Mouse (Mus musculus): ENCODE results near the gene Batf. TPM values are rescaled to one million over a fixed set of nuclear protein-coding genes. Genes with fewer than 3 reads are reported as not detected.

Batf gene
- polyA plus RNA-seq, 1 experiment, result 1.1 TPM

DNA sequence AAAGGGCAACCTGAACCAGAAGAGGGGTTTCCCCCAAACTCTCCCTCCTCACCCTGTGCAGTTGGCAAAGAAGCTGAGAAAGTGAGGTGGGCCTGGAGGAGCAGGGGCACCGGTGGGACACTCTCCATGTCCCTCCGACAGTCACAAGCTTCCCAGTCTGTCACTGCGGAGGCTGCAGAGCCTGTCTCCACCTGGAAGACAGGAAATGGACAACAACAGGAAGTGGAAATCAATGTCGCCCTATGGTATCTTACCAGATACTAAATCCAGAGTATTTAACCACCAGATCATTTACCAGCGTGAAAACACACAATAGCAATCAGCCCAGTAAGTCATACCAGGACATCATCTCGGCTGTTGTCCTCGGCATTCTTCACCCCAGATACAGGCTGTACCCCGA, 20.4 kb upstream of the Batf start:
- Histone ChIP-seq H3K27ac (ENCODE audit: control insufficient read depth, insufficient read depth, low read depth, low read length) (no peak overlapping the region), H3K4me1 (ENCODE audit: control insufficient read depth, insufficient read depth, low read length) (no peaks in the 10 kb centered on the region), H3K27me3 (ENCODE audit: control insufficient read depth, insufficient read depth, low read length) (no peaks in the 10 kb centered on the region), H3K4me3 (ENCODE audit: control insufficient read depth, low read depth, low read length) (no peak overlapping the region), H3K36me3 (ENCODE audit: control insufficient read depth, insufficient read depth, low read length) (no peaks in the 10 kb centered on the region)
- TF ChIP-seq POLR2A (IDR thresholded peaks at IDR 0.05; ENCODE audit: control insufficient read depth, low read depth, low read length), result no peak
- no peak for TF ChIP-seq CTCF (IDR thresholded peaks at IDR 0.05; ENCODE audit: control insufficient read depth, insufficient read depth, insufficient replicate concordance, low read depth, low read length)

DNA sequence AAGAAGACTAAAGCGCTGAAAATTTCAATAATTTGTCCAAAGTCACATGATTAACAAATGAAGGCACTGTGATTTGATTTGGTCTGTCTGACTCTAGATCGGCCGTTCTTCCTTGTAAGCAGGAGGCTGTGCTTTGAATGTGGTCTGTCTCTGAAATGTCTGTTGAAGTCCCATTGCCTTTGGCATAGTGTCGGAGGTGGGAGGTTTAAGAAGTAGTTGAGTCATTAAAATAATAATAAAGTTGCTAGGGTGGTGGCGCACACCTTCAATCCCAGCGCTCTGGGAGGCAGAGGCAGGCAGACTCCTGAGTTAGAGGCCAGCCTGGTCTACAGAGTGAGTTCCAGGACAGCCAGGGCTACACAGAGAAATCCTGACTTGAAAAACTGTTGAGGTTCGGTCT, 19.4 kb upstream of the Batf start:
- Histone ChIP-seq H3K27ac (ENCODE audit: control insufficient read depth, insufficient read depth, low read depth, low read length) (no peak overlapping the region), H3K4me1 (ENCODE audit: control insufficient read depth, insufficient read depth, low read length) (no peaks in the 10 kb centered on the region), H3K4me3 (ENCODE audit: control insufficient read depth, low read depth, low read length) (no peak overlapping the region), H3K27me3 (ENCODE audit: control insufficient read depth, insufficient read depth, low read length) (no peaks in the 10 kb centered on the region), H3K36me3 (ENCODE audit: control insufficient read depth, insufficient read depth, low read length) (no peaks in the 10 kb centered on the region)
- TF ChIP-seq POLR2A (IDR thresholded peaks at IDR 0.05; ENCODE audit: control insufficient read depth, low read depth, low read length), result no peak
- TF ChIP-seq CTCF (IDR thresholded peaks at IDR 0.05; ENCODE audit: control insufficient read depth, insufficient read depth, insufficient replicate concordance, low read depth, low read length), result no peak

DNA sequence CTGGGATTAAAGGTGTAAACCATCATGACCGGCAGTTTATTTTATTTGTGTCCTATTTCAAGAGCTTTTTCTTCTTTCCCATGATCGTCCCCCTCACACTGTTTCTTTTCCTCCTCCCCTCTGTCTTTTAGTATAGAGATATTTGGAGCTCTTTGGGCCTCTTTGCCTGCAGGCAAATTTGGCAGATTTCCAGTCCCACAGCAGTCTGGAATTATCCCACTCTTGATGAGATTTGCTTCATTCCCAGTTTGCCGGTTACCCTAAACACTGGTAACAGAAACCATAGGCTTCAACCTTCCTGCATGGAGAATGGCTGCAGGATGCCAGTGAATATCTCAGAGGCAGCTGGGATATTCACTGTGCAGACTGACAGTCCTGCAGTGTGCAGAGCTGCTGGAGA, 17.8 kb upstream of the Batf start:
- Histone ChIP-seq H3K4me3 (ENCODE audit: control insufficient read depth, low read depth, low read length) (no peak overlapping the region), H3K36me3 (ENCODE audit: control insufficient read depth, insufficient read depth, low read length) (no peaks in the 10 kb centered on the region), H3K27me3 (ENCODE audit: control insufficient read depth, insufficient read depth, low read length) (no peaks in the 10 kb centered on the region), H3K27ac (ENCODE audit: control insufficient read depth, insufficient read depth, low read depth, low read length) (no peak overlapping the region), H3K4me1 (ENCODE audit: control insufficient read depth, insufficient read depth, low read length) (no peaks in the 10 kb centered on the region)
- no peak for TF ChIP-seq CTCF (IDR thresholded peaks at IDR 0.05; ENCODE audit: control insufficient read depth, insufficient read depth, insufficient replicate concordance, low read depth, low read length)
- TF ChIP-seq POLR2A (IDR thresholded peaks at IDR 0.05; ENCODE audit: control insufficient read depth, low read depth, low read length), result no peak

DNA sequence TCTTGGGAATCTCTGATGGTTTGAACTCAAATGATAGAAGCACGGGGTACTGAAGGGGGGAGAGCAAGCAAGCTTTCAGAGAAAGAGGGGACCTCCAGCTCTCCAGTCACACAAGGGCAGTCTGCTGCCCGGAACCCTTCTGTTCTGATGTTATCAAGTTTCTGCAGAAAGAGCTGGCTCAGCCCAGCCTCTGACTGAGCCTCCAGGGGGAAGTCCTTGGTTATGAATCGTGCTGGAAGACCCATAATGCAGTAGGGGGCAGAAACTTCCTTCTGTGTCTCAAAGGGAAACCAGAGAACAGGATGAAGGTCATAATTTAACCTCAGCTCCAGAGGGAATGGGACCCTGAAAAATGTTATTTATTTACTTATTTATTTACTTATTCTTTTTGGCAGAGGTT, 16.4 kb upstream of the Batf start:
- no peak for TF ChIP-seq CTCF (IDR thresholded peaks at IDR 0.05; ENCODE audit: control insufficient read depth, insufficient read depth, insufficient replicate concordance, low read depth, low read length)
- TF ChIP-seq POLR2A (IDR thresholded peaks at IDR 0.05; ENCODE audit: control insufficient read depth, low read depth, low read length), result no peak
- H3K4me3 ChIP-seq (ENCODE audit: control insufficient read depth, low read depth, low read length), result no peak overlapping the region
- no peaks in the 10 kb centered on the region for H3K4me1 ChIP-seq (ENCODE audit: control insufficient read depth, insufficient read depth, low read length)
- no peaks in the 10 kb centered on the region for H3K36me3 ChIP-seq (ENCODE audit: control insufficient read depth, insufficient read depth, low read length)
- no peaks in the 10 kb centered on the region for H3K27me3 ChIP-seq (ENCODE audit: control insufficient read depth, insufficient read depth, low read length)
- H3K27ac ChIP-seq (ENCODE audit: control insufficient read depth, insufficient read depth, low read depth, low read length), result no peak overlapping the region

DNA sequence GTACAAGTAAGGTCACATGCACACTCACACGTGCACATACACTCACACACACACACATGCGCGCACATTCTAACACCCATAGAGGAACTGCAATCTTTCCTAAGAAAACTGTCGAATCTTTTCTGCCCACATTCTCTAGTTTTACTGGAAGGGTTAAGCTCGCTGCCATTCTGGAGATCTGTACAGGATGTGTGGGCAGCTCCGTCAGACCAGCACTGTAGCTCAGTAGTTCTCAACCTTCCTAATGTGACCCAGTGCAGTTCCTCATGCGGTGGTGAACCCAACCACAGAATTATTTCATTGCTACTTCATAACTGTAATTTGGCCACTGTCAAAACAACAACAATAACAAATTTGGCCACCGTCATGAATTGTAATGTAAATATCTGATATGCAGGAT, 12.6 kb upstream of the Batf start:
- no peaks in the 10 kb centered on the region for H3K4me1 ChIP-seq (ENCODE audit: control insufficient read depth, insufficient read depth, low read length)
- TF ChIP-seq POLR2A (IDR thresholded peaks at IDR 0.05; ENCODE audit: control insufficient read depth, low read depth, low read length) (no peak), CTCF (IDR thresholded peaks at IDR 0.05; ENCODE audit: control insufficient read depth, insufficient read depth, insufficient replicate concordance, low read depth, low read length) (no peak)

DNA sequence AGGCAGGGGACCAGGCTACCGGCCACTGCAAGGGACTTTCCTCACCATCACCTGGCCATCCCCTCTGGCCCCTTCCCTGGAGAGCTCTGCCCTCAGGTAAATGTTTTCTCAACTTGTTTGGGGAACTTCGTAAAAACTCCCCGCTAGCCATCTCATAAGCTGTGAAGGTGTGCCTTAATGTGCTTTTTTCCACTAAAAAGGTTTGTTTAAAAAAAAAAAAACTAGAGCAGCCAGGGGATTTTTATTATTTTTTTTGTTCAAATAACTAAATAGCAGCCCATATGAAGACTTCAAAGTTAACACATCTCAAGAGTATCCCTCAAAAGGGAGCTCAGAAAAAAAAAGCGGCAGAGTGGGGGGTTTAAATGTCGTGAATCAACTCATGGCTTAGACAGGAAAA, 7.4 kb upstream of the Batf start:
- Histone ChIP-seq H3K4me3 (ENCODE audit: control insufficient read depth, low read depth, low read length) (no peak overlapping the region), H3K4me1 (ENCODE audit: control insufficient read depth, insufficient read depth, low read length) (no peaks in the 10 kb centered on the region), H3K27ac (ENCODE audit: control insufficient read depth, insufficient read depth, low read depth, low read length) (no peak overlapping the region), H3K36me3 (ENCODE audit: control insufficient read depth, insufficient read depth, low read length) (no peaks in the 10 kb centered on the region), H3K27me3 (ENCODE audit: control insufficient read depth, insufficient read depth, low read length) (no peaks in the 10 kb centered on the region)
- TF ChIP-seq POLR2A (IDR thresholded peaks at IDR 0.05; ENCODE audit: control insufficient read depth, low read depth, low read length) (no peak), CTCF (IDR thresholded peaks at IDR 0.05; ENCODE audit: control insufficient read depth, insufficient read depth, insufficient replicate concordance, low read depth, low read length) (no peak)

More for the DNA sequence above, 12.6 kb upstream of the Batf start:
- H3K4me3 ChIP-seq (ENCODE audit: control insufficient read depth, low read depth, low read length), result no peak overlapping the region
- no peaks in the 10 kb centered on the region for H3K36me3 ChIP-seq (ENCODE audit: control insufficient read depth, insufficient read depth, low read length)
- H3K27ac ChIP-seq (ENCODE audit: control insufficient read depth, insufficient read depth, low read depth, low read length), result no peak overlapping the region
- H3K27me3 ChIP-seq (ENCODE audit: control insufficient read depth, insufficient read depth, low read length), result no peaks in the 10 kb centered on the region

DNA sequence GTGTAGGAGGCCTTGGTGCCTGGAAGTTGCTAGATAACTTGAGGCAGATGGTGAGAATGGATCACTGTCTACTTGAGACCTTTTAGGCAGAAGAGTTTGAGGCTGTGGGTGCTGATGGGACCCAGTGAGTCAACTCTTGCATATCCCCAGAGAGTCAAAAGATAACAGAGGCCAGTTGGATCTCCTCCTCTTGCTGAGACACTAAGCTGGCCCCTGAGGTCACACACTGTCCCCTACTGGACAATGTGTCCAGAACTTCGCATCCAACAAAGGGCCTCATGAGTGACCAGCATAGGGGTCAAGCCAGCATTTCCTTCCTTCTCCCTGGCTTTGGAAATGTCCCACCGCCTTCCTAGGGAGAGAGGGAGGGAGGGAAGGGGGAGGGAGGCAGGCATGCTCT, 6.7 kb upstream of the Batf start:
- TF ChIP-seq POLR2A (IDR thresholded peaks at IDR 0.05; ENCODE audit: control insufficient read depth, low read depth, low read length) (no peak), CTCF (IDR thresholded peaks at IDR 0.05; ENCODE audit: control insufficient read depth, insufficient read depth, insufficient replicate concordance, low read depth, low read length) (no peak)

DNA sequence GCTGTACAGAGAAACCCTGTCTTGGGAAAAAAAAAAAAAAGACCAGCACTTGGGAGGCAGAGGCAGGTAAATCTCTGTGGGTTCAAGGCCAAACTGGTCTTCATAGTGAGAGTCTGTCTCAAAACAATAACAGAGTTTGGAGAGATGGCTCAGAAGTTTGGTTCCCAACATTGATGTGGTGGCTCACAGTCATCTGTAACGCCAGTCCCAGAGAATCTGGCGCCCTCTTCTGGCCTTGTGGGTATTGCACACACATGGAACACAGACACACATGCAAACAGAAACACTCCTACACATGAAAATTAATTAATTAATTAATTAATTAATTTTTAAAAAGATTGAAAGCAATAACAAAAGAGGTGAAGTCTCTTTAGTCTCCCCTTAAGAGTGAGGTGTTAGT, 4.1 kb upstream of the Batf start:
- H3K36me3 ChIP-seq (ENCODE audit: control insufficient read depth, insufficient read depth, low read length), result no peaks in the 10 kb centered on the region
- H3K27me3 ChIP-seq (ENCODE audit: control insufficient read depth, insufficient read depth, low read length), result peaks cover 2% of the 10 kb centered on the region
- H3K4me1 ChIP-seq (ENCODE audit: control insufficient read depth, insufficient read depth, low read length), result peaks cover 6% of the 10 kb centered on the region
- no peak overlapping the region for H3K4me3 ChIP-seq (ENCODE audit: control insufficient read depth, low read depth, low read length)
- no peak overlapping the region for H3K27ac ChIP-seq (ENCODE audit: control insufficient read depth, insufficient read depth, low read depth, low read length)
- peak; percentile 66; the same call in 1 of the 2 replicates for TF ChIP-seq CTCF (IDR thresholded peaks at IDR 0.05; ENCODE audit: control insufficient read depth, insufficient read depth, insufficient replicate concordance, low read depth, low read length)
- no peak for TF ChIP-seq POLR2A (IDR thresholded peaks at IDR 0.05; ENCODE audit: control insufficient read depth, low read depth, low read length)

More for the DNA sequence above, 6.7 kb upstream of the Batf start:
- no peaks in the 10 kb centered on the region for H3K27me3 ChIP-seq (ENCODE audit: control insufficient read depth, insufficient read depth, low read length)
- no peak overlapping the region for H3K27ac ChIP-seq (ENCODE audit: control insufficient read depth, insufficient read depth, low read depth, low read length)
- no peaks in the 10 kb centered on the region for H3K4me1 ChIP-seq (ENCODE audit: control insufficient read depth, insufficient read depth, low read length)
- H3K4me3 ChIP-seq (ENCODE audit: control insufficient read depth, low read depth, low read length), result no peak overlapping the region
- no peaks in the 10 kb centered on the region for H3K36me3 ChIP-seq (ENCODE audit: control insufficient read depth, insufficient read depth, low read length)
